Mouse (Mus musculus) intestine, postnatal 0 days (tissue): Measurements from ENCODE around the gene Gm11555. TPM values are rescaled to one million over a fixed set of nuclear protein-coding genes. Genes with fewer than 3 reads are reported as not detected.
"Not testable (repeated sequence)": the region's sequence is repeated elsewhere in the genome, so short reads cannot be mapped to it uniquely, and the experiment has no call there.

ENCODE experiments used
- ATAC-seq: fragments of 200-750 bp; cut with Nextera tagmentation; 2 replicates; pipeline ENCODE4 v1.8.0; 2017; ENCODE audit warnings: mild to moderate bottlenecking, moderate TSS enrichment, moderate library complexity
- H3K27ac ChIP-seq: fragments of 300-500 bp; sonication (generic); 2 replicates; pipeline ENCODE4 v1.5.1; 2014; ENCODE audit warnings: mild to moderate bottlenecking, low read depth, low read length, moderate library complexity
- H3K27me3 ChIP-seq: fragments of 300-500 bp; sonication (generic); replicated peaks from 2 replicates; pipeline ENCODE4 v1.6.1; 2014; ENCODE audit warnings: low read length, mixed read lengths; ENCODE audit not compliant: control insufficient read depth, insufficient read depth
- H3K36me3 ChIP-seq: fragments of 300-500 bp; sonication (generic); 2 replicates; pipeline ENCODE4 v1.6.1; 2014; ENCODE audit warnings: mild to moderate bottlenecking, moderate library complexity; ENCODE audit not compliant: control insufficient read depth, insufficient read depth
- H3K4me1 ChIP-seq: fragments of 300-500 bp; sonication (generic); replicated peaks from 2 replicates; pipeline ENCODE4 v1.6.1; 2014; ENCODE audit warnings: antibody characterized with exemption, low read length, mixed read lengths; ENCODE audit not compliant: control insufficient read depth, insufficient read depth
- H3K4me2 ChIP-seq: fragments of 300-500 bp; sonication (generic); replicated peaks from 2 replicates; pipeline ENCODE4 v1.6.1; 2014; ENCODE audit warnings: low read depth, mild to moderate bottlenecking, moderate library complexity
- H3K4me3 ChIP-seq: fragments of 300-500 bp; sonication (generic); 2 replicates; pipeline ENCODE4 v1.5.1; 2014; ENCODE audit warnings: low read depth, low read length
- H3K9ac ChIP-seq: fragments of 300-500 bp; sonication (generic); 2 replicates; pipeline ENCODE4 v1.6.1; 2014; ENCODE audit warnings: mild to moderate bottlenecking, low read depth, low read length
- H3K9me3 ChIP-seq: fragments of 300-500 bp; sonication (generic); 2 replicates; pipeline ENCODE4 v1.6.1; 2016; ENCODE audit warnings: mixed run types; ENCODE audit not compliant: control insufficient read depth
- CTCF ChIP-seq: sonication (generic); IDR thresholded peaks from 2 replicates; pipeline ENCODE4 v1.5.1; 2016; ENCODE audit warnings: low read depth, mild to moderate bottlenecking, control low read depth, antibody characterized with exemption, moderate library complexity
- WGBS: fragments of 180-500 bp; shearing (Covaris S2); extraction: QIAGEN DNeasy Blood & Tissue Kit; methylation state at CpG from one replicate; pipeline ENCODE4 v1.1.7; 2014; 5-methylcytosine and 5-hydroxymethylcytosine counted together
- polyA plus RNA-seq: library from polyadenylated mRNA; unstranded; fragments of >200 nt; fragmentation: Nextera tagmentation; extraction: Ambion mirVana; gene quantifications from 2 replicates; pipeline ENCODE4 v1.2.1, GENCODE M21; 2015

The Gm11555 gene
- polyA plus RNA-seq, 1 experiment from 2014 or later = not detected

GRCm38 (mm10) chr11:99657051-99657450 lies 7.0 kb upstream of the Gm11555 start:
- no peak for TF ChIP-seq CTCF
- no peak overlapping the region for H3K4me3 ChIP-seq
- H3K9ac ChIP-seq = no peak overlapping the region
- no peaks in the 10 kb centered on the region for H3K4me1 ChIP-seq
- H3K36me3 ChIP-seq = no peaks in the 10 kb centered on the region
- ATAC-seq = no peak
- 50% methylated on average over 5 of the region's 5 CpGs for WGBS
- H3K27ac ChIP-seq = no peak overlapping the region
- H3K4me2 ChIP-seq = no peak overlapping the region
- H3K27me3 ChIP-seq = no peaks in the 10 kb centered on the region; the same call in 1 of the 2 replicates
- no peaks in the 10 kb centered on the region for H3K9me3 ChIP-seq

GRCm38 (mm10) chr11:99646444-99646843 lies 3.6 kb downstream of the Gm11555 start:
- H3K9ac ChIP-seq = no peak overlapping the region
- H3K9me3 ChIP-seq = no peaks in the 10 kb centered on the region
- ATAC-seq = no peak
- no peak overlapping the region for H3K27ac ChIP-seq
- WGBS = 85% methylated on average over 15 of the region's 15 CpGs
- no peaks in the 10 kb centered on the region for H3K4me1 ChIP-seq
- H3K4me2 ChIP-seq = no peak overlapping the region
- no peak for TF ChIP-seq CTCF
- H3K27me3 ChIP-seq = no peaks in the 10 kb centered on the region
- no peaks in the 10 kb centered on the region for H3K36me3 ChIP-seq
- no peak overlapping the region for H3K4me3 ChIP-seq

- no peak for TF ChIP-seq CTCF
- no peaks in the 10 kb centered on the region for H3K36me3 ChIP-seq
- H3K9me3 ChIP-seq = no peaks in the 10 kb centered on the region
- no peak overlapping the region for H3K4me3 ChIP-seq
- no peak overlapping the region for H3K4me2 ChIP-seq
- no peaks in the 10 kb centered on the region for H3K27me3 ChIP-seq
- ATAC-seq = no peak
- WGBS = 74% methylated on average over 3 of the region's 3 CpGs
- H3K4me1 ChIP-seq = no peaks in the 10 kb centered on the region
- no peak overlapping the region for H3K27ac ChIP-seq
- H3K9ac ChIP-seq = no peak overlapping the region
Observed at GRCm38 (mm10) chr11:99644351-99644750, 5.7 kb downstream of the Gm11555 start.

GRCm38 (mm10) chr11:99643635-99644139 lies 6.3 kb downstream of the Gm11555 start, which contains the start of gene Krtap4-7:
Krtap4-7 (minus strand) TSS chr11:99644089.
- H3K9me3 ChIP-seq, H3K36me3 ChIP-seq, H3K27me3 ChIP-seq, H3K4me3 ChIP-seq, H3K4me2 ChIP-seq, H3K9ac ChIP-seq, ATAC-seq, H3K4me1 ChIP-seq, H3K27ac ChIP-seq: not testable (repeated sequence)
- 73% methylated on average over 9 of the region's 9 CpGs for WGBS

- Histone ChIP-seq H3K36me3 (no peaks in the 10 kb centered on the region), H3K4me2 (no peak overlapping the region), H3K27me3 (no peaks in the 10 kb centered on the region), H3K9ac (no peak overlapping the region), H3K4me3 (no peak overlapping the region), H3K27ac (no peak overlapping the region), H3K9me3 (no peaks in the 10 kb centered on the region), H3K4me1 (no peaks in the 10 kb centered on the region)
- ATAC-seq = no peak
- WGBS = 23% methylated on average over 1 of the region's 1 CpGs
- TF ChIP-seq CTCF = no peak
Observed at GRCm38 (mm10) chr11:99640926-99641325, 9.1 kb downstream of the Gm11555 start.

GRCm38 (mm10) chr11:99637086-99637485 lies 12.9 kb downstream of the Gm11555 start:
- Histone ChIP-seq H3K9me3 (no peaks in the 10 kb centered on the region), H3K9ac (no peak overlapping the region), H3K4me3 (no peak overlapping the region), H3K27ac (no peak overlapping the region), H3K4me2 (no peak overlapping the region), H3K4me1 (no peaks in the 10 kb centered on the region), H3K27me3 (no peaks in the 10 kb centered on the region), H3K36me3 (no peaks in the 10 kb centered on the region)
- no peak for TF ChIP-seq CTCF
- no peak for ATAC-seq
- WGBS = 71% methylated on average over 1 of the region's 1 CpGs

- Histone ChIP-seq H3K36me3 (no peaks in the 10 kb centered on the region), H3K27ac (no peak within 1 kb of the TSS), H3K9ac (no peak within 1 kb of the TSS), H3K4me1 (no peaks in the 10 kb centered on the region), H3K9me3 (no peaks in the 10 kb centered on the region), H3K4me2 (no peak within 1 kb of the TSS), H3K4me3 (no peak within 1 kb of the TSS), H3K27me3 (no peaks in the 10 kb centered on the region)
- no peak for ATAC-seq
- WGBS = 45% methylated on average over 8 of the region's 8 CpGs
- no peak for TF ChIP-seq CTCF
Observed at GRCm38 (mm10) chr11:99634653-99635134, 15.3 kb downstream of the Gm11555 start, which contains the start of gene Krtap4-2. Krtap4-2 (minus strand) TSS chr11:99635084.
